Mouse (Mus musculus) midbrain, embryonic 13.5 days (tissue): ENCODE measurements around the gene Dyrk3. TPM values are rescaled to one million over a fixed set of nuclear protein-coding genes. Genes with fewer than 3 reads are reported as not detected.

Experiments
- ATAC-seq: fragments of 200-750 bp; cut with Nextera tagmentation; 2 replicates; pipeline ENCODE4 v1.8.0; 2017; ENCODE audit warnings: mild to moderate bottlenecking, moderate TSS enrichment, moderate library complexity
- H3K27ac ChIP-seq: fragments of 300-500 bp; sonication (generic); 2 replicates; pipeline ENCODE4 v1.5.1; 2015; ENCODE audit warnings: inconsistent platforms, mild to moderate bottlenecking, moderate library complexity
- H3K27me3 ChIP-seq: fragments of 300-500 bp; sonication (generic); 2 replicates; pipeline ENCODE4 v1.6.1; 2015; ENCODE audit warnings: mild to moderate bottlenecking, inconsistent platforms
- H3K36me3 ChIP-seq: fragments of 300-500 bp; sonication (generic); 2 replicates; pipeline ENCODE4 v1.6.1; 2015; ENCODE audit warnings: mild to moderate bottlenecking, inconsistent platforms
- H3K4me1 ChIP-seq: fragments of 300-500 bp; sonication (generic); replicated peaks from 2 replicates; pipeline ENCODE4 v1.6.1; 2015; ENCODE audit warnings: inconsistent platforms
- H3K4me2 ChIP-seq: fragments of 300-500 bp; sonication (generic); replicated peaks from 2 replicates; pipeline ENCODE4 v1.6.1; 2015; ENCODE audit warnings: moderate library complexity, mild to moderate bottlenecking, inconsistent platforms
- H3K4me3 ChIP-seq: fragments of 300-500 bp; sonication (generic); replicated peaks from 2 replicates; pipeline ENCODE4 v1.5.1; 2015; ENCODE audit warnings: mild to moderate bottlenecking, inconsistent platforms
- H3K9ac ChIP-seq: fragments of 300-500 bp; sonication (generic); replicated peaks from 2 replicates; pipeline ENCODE4 v1.6.1; 2015; ENCODE audit warnings: mild to moderate bottlenecking, inconsistent platforms
- H3K9me3 ChIP-seq: fragments of 300-500 bp; sonication (generic); 2 replicates; pipeline ENCODE4 v1.6.1; 2016; ENCODE audit warnings: mild to moderate bottlenecking, inconsistent platforms
- WGBS: fragments of 180-500 bp; shearing (Covaris S2); methylation state at CpG from one replicate; pipeline ENCODE4 v1.1.7; 2015; 5-methylcytosine and 5-hydroxymethylcytosine counted together
- polyA plus RNA-seq: library from polyadenylated mRNA; unstranded; fragments of >200 nt; fragmentation: Nextera tagmentation; extraction: Ambion mirVana; gene quantifications from 2 replicates; pipeline ENCODE4 v1.2.1, GENCODE M21; 2015

The Dyrk3 gene
- polyA plus RNA-seq, 1 experiment from 2014 or later = 19.2 TPM

DNA sequence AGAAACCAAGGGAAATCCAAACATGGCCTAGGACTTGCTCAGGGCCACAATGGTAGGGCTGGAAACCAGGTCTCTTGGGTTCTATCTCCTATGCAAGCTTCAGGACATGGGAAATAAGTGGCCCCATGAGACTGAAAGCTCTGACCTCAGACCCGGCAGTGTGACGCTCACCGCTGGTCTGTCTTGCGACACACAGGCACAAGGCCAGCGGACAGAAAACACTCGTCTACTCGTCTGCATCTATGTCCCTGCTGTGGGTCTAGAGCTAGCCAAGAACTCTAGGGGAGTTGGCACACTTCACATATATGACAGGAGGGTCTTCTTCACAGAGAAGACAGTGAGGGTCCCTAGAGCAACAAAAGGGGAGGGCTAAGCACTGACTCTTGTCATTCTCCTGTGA, 51.2 kb downstream of the Dyrk3 start:
- H3K9me3 ChIP-seq = no peaks in the 10 kb centered on the region
- 25% methylated on average over 7 of the region's 7 CpGs for WGBS
- H3K27ac ChIP-seq = peak overlapping the region; percentile 74
- H3K4me1 ChIP-seq = peaks cover 92% of the 10 kb centered on the region
- no peaks in the 10 kb centered on the region for H3K36me3 ChIP-seq
- H3K4me3 ChIP-seq = no peak overlapping the region
- no peaks in the 10 kb centered on the region for H3K27me3 ChIP-seq
- no peak overlapping the region for H3K9ac ChIP-seq
- ATAC-seq = 0 out of 2 replicates have a peak, but pooled peaks have one; percentile 15
- 0 out of 2 replicates have a peak overlapping the region, but pooled peaks have one; percentile 7 for H3K4me2 ChIP-seq

DNA sequence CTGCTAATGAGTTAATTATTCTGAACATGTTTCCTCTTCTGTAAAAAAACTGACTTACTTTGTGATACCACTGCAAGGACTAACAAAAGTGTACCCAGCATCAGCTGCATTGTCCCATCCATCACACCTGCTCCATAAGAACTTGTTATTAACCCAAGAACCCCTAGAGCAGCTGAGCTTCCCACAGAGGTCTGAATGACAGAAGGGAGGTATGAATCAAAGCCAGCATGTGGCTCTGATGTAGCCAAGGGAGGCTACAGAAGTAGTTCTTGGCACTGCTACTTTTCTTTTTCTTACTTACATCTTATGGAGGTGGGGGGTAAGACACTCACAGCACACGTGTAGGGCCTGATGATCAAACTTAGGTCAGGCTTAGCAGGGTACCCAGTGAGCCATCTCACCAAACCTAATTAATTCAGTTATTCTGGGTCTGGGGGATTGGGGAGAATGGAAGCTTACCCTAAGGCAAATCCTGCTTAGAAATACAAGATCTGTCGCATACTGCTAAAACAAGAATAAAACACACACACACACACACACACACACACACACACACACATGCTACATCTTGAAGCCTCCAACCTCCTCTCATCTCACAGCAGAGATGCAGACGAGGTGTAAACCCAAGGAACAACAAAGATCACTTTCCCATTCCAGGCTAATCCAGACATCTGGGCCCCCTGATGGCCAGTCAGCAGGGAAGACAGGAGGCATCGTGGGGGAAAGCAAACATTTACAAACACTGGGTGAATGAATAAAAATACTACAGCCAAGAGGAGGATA, 52.0 kb downstream of the Dyrk3 start:
- Histone ChIP-seq H3K27ac (peak overlapping the region; percentile 74), H3K36me3 (no peaks in the 10 kb centered on the region), H3K27me3 (no peaks in the 10 kb centered on the region), H3K4me2 (0 out of 2 replicates have a peak overlapping the region, but pooled peaks have one; percentile 7), H3K9ac (no peak overlapping the region), H3K9me3 (no peaks in the 10 kb centered on the region), H3K4me1 (peaks cover 93% of the 10 kb centered on the region), H3K4me3 (no peak overlapping the region)
- WGBS = 0% methylated on average over 3 of the region's 4 CpGs
- peak; percentile 46 for ATAC-seq

DNA sequence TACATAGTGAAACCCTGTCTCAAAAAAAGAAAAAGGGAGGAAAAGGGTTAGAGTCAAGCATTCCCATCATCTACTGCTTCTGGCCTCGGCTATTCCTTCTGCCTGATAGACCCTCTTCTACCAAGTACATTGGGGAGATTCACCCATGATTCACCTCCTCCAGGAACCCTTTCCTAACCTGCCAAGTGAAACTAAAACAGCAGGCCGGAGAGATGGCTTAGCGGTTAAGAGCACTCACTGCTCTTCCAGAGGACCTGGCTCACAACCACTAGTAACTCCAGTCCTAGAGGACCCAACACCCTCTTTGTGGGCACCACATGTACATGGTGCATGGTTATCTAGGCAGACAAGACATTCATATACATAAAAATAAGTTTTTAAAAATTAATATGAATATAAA, 52.9 kb downstream of the Dyrk3 start:
- 0 out of 2 replicates have a peak overlapping the region, but pooled peaks have one; percentile 4 for H3K27ac ChIP-seq
- no peaks in the 10 kb centered on the region for H3K9me3 ChIP-seq
- ATAC-seq = no peak
- no peak overlapping the region for H3K9ac ChIP-seq
- peaks cover 93% of the 10 kb centered on the region for H3K4me1 ChIP-seq
- H3K27me3 ChIP-seq = no peaks in the 10 kb centered on the region
- H3K4me3 ChIP-seq = no peak overlapping the region
- no peak overlapping the region for H3K4me2 ChIP-seq
- H3K36me3 ChIP-seq = no peaks in the 10 kb centered on the region
- 72% methylated on average over 3 of the region's 3 CpGs for WGBS

DNA sequence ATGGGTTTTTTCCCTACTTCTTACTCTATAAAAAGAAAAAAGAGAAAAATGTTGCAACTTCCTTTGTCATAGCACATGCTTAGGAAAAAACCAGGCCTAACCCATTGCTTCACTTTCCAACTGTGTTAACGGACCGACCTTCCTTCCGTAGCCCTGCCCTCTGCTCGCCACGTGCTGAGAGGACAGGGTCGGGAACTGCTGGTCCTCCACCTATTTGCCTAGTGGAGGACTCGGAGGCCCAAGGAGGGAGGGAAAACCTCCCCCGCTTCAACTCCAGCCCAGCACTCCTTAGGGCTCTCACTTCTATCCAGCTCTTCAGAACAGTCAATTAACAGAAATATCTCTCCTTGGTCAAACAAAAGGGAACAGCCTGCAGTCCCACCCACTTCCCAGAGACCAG, 53.9 kb downstream of the Dyrk3 start:
- peak; percentile 8; the same call in 1 of the 2 replicates for ATAC-seq
- no peak overlapping the region for H3K4me2 ChIP-seq
- no peak overlapping the region for H3K4me3 ChIP-seq
- H3K4me1 ChIP-seq = peaks cover 93% of the 10 kb centered on the region
- no peaks in the 10 kb centered on the region for H3K9me3 ChIP-seq
- H3K27me3 ChIP-seq = no peaks in the 10 kb centered on the region
- no peaks in the 10 kb centered on the region for H3K36me3 ChIP-seq
- no peak overlapping the region for H3K27ac ChIP-seq
- no peak overlapping the region for H3K9ac ChIP-seq
- 27% methylated on average over 8 of the region's 8 CpGs for WGBS

DNA sequence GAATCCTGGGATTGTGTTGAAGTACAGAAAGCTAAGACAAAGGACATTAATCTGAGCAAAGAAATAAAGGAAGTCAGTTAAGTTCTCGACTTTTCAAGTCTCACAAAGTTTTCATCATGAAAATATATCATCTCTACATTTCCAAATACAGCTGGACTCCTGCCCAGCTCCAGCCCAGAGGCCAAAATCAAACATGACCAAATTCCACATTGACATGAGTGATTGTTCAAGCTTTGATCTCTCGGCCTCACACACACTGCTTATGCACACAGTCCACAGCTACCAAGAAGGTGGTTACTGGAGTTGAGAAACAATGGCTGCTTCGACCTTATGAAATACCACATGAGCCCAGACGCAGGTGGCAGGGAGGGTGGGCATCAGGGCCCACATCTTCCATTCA, 54.5 kb downstream of the Dyrk3 start:
- no peak for ATAC-seq

DNA sequence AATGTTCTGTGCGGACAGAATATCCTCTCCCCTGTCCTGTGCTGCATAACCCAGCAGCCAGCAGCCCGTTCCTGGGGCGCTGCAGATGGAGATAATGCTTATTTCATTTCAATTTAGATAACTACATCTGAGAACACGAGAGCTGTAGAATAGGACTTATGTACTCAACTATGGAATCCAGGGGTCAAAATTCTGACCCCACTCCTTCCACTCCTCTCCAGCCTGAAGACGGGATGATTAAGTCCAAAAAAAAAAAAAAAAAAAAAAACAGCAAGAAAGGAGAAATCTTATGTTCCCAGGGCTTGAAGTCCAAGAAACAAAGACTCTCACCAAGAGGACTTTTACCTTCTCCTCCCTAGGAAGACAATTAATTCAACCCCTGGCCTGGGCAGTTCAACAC, 55.0 kb downstream of the Dyrk3 start:
- Histone ChIP-seq H3K4me2 (no peak overlapping the region), H3K4me3 (no peak overlapping the region), H3K9me3 (no peaks in the 10 kb centered on the region), H3K27ac (no peak overlapping the region), H3K27me3 (no peaks in the 10 kb centered on the region), H3K36me3 (no peaks in the 10 kb centered on the region), H3K9ac (no peak overlapping the region), H3K4me1 (peaks cover 92% of the 10 kb centered on the region)
- WGBS = 67% methylated on average over 5 of the region's 5 CpGs
- no peak for ATAC-seq

More for the DNA sequence above, 54.5 kb downstream of the Dyrk3 start:
- H3K36me3 ChIP-seq = no peaks in the 10 kb centered on the region
- no peak overlapping the region for H3K27ac ChIP-seq
- no peaks in the 10 kb centered on the region for H3K9me3 ChIP-seq
- H3K27me3 ChIP-seq = no peaks in the 10 kb centered on the region
- H3K4me3 ChIP-seq = no peak overlapping the region
- H3K9ac ChIP-seq = no peak overlapping the region
- peaks cover 93% of the 10 kb centered on the region for H3K4me1 ChIP-seq
- H3K4me2 ChIP-seq = no peak overlapping the region
- WGBS = 68% methylated on average over 4 of the region's 4 CpGs

DNA sequence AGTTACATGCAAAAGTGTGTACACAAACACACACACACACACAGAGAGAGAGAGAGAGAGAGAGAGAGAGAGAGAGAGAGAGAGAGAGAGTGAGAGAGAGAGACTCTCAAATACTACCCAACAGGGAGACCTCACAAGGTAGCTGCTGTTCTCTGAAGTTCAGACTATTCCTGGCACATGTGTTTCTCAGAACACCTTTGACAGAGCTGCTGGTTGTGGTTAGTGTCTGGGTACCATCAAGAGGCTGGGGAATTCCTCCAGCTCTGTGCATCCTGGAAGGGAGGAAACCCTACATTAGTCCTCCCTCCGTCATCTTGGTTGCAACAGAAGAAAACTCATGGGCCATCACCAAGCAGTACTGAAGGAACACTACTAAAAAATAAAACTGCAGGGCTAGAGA, 57.5 kb downstream of the Dyrk3 start:
- H3K4me2 ChIP-seq = no peak overlapping the region
- no peaks in the 10 kb centered on the region for H3K36me3 ChIP-seq
- no peak overlapping the region for H3K9ac ChIP-seq
- 96% methylated on average over 1 of the region's 1 CpGs for WGBS
- H3K27ac ChIP-seq = peak overlapping the region; percentile 90
- peaks cover 92% of the 10 kb centered on the region for H3K4me1 ChIP-seq
- no peaks in the 10 kb centered on the region for H3K9me3 ChIP-seq
- H3K27me3 ChIP-seq = no peaks in the 10 kb centered on the region
- no peak overlapping the region for H3K4me3 ChIP-seq
- ATAC-seq = no peak

DNA sequence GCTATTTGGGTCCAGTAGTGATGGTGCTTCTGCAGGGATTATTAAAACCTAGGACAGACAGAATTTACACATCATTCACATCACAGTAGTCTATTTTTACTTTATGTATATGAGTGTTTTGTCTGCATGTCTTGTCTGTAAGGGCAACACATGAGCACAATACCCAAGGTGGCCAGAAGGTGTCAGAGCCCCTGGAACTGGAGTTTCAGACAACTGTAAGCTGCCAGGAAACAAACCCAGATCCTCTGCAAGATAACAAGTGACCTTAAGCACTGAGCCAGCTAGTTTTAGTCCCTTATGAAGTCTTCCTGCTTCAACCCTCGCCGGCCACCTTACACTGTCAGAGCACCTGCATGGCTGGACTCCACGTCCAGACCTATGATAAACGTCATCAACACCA, 58.4 kb downstream of the Dyrk3 start:
- no peak overlapping the region for H3K4me2 ChIP-seq
- no peak for ATAC-seq
- H3K27ac ChIP-seq = peak overlapping the region; percentile 90
- H3K9ac ChIP-seq = no peak overlapping the region
- no peaks in the 10 kb centered on the region for H3K36me3 ChIP-seq
- 68% methylated on average over 4 of the region's 4 CpGs for WGBS
- H3K4me3 ChIP-seq = no peak overlapping the region
- peaks cover 92% of the 10 kb centered on the region for H3K4me1 ChIP-seq
- H3K27me3 ChIP-seq = no peaks in the 10 kb centered on the region
- no peaks in the 10 kb centered on the region for H3K9me3 ChIP-seq

DNA sequence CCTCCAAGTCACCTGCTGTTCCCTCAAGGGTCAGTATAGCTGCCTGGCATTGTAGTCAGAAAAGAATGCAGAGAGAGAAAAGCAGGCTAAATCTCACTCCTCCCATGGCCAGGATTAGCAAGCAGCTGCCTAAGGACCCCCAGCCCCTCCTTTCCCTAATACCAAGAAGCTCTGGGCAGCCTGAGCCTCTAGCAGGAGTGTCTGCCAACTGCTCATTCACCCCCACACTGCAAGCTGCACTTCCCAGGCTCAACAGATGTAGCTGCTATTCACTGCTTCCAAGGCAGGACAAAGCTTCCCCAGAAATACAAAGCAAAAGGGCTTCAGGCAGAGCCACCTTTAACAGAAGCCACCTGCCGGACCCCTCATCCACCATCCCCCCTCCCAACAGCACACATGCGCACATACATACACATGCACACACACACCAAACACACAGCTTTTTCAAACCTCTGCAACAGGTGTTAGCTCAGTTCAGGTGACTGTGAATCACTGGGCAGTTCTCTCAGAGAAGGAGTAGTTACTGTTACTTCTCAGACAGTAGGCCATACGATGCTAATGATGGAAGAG, 59.3 kb downstream of the Dyrk3 start:
- H3K27me3 ChIP-seq = no peaks in the 10 kb centered on the region
- peak overlapping the region; percentile 90 for H3K27ac ChIP-seq
- H3K36me3 ChIP-seq = no peaks in the 10 kb centered on the region
- 0 out of 2 replicates have a peak overlapping the region, but pooled peaks have one; percentile 28 for H3K9ac ChIP-seq
- H3K4me1 ChIP-seq = peaks cover 92% of the 10 kb centered on the region
- H3K4me3 ChIP-seq = no peak overlapping the region
- H3K9me3 ChIP-seq = no peaks in the 10 kb centered on the region
- ATAC-seq = peak; percentile 94
- H3K4me2 ChIP-seq = 0 out of 2 replicates have a peak overlapping the region, but pooled peaks have one; percentile 13
- WGBS = 3% methylated on average over 3 of the region's 3 CpGs

Other genes starting within 250 kb of the Dyrk3 start
- gene Il20, start 226.9 kb downstream of the Dyrk3 start, polyA plus RNA-seq = not detected in 2 replicates
- gene Il19, start 198.2 kb downstream of the Dyrk3 start, polyA plus RNA-seq = not detected in 2 replicates
- gene Il10, start 118.5 kb downstream of the Dyrk3 start, polyA plus RNA-seq = not detected in 2 replicates
- gene Mapkapk2, start 40.5 kb downstream of the Dyrk3 start, polyA plus RNA-seq = 29.0 and 36.3 TPM in 2 replicates
- gene Eif2d, start 14.8 kb upstream of the Dyrk3 start, polyA plus RNA-seq = 49.3 and 53.8 TPM in 2 replicates
- gene Rassf5, start 106.9 kb upstream of the Dyrk3 start, polyA plus RNA-seq = 1.7 and 1.9 TPM in 2 replicates
- gene Ikbke, start 141.3 kb upstream of the Dyrk3 start, polyA plus RNA-seq = 0.72 and 0.73 TPM in 2 replicates